Mouse (Mus musculus): ENCODE results near the gene Ubap1l. TPM values are rescaled to one million over a fixed set of nuclear protein-coding genes. Genes with fewer than 3 reads are reported as not detected.
"Not testable (repeated sequence)": the region's sequence is repeated elsewhere in the genome, so short reads cannot be mapped to it uniquely, and the experiment has no call there.

Ubap1l gene
- polyA plus RNA-seq (2015; fragmentation: Nextera tagmentation; extraction: Ambion mirVana) = 1.2 and 2.2 TPM in 2 replicates

DNA sequence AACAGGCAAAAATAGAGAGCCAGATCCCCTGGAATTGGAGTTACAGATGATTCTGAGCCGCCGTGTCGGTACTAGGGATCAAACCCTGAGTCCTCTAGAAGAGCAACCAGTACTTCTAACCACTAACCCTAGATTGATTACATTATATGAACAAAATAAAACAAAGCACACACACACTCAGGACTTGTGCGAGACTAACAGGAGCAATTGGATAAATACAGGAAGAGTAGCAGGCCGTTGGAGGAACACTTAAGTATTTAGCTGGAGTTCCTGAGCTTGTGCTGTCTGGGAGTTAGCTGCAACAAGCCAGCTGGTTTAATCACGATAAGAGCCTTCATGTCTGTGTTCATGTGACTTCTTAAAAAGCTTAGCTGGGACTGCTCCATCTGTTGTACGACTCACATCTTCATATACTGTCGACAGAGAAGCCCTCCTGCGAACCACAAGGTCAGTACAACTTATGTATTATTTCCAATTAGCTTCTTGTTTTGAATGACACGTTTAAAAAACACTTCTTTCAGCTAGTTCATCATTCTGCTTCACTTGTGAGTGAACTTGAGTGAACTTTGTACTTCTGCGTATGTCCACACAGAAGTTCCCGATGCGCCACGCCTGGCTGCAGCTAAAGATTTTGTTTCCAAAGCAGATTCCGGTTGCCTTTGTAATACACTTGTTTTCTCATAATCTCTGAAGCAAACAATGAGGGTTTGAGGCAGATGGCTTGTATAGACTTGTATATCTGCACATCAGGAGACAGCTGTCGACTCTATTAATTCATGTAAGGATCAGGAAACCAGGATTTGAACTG, at the start of gene Ubap1l:
Gene Ubap1l (plus strand): TSS at position 401 of the 808 bp plus-strand sequence.
- H3K27me3 ChIP-seq = no peaks in the 10 kb centered on the region
- no peak within 1 kb of the TSS for H3K4me3 ChIP-seq (replicated peaks)
- no peak within 1 kb of the TSS for H3K4me2 ChIP-seq (replicated peaks)
- no peaks in the 10 kb centered on the region for H3K4me1 ChIP-seq (replicated peaks)
- WGBS = 88% methylated on average over 16 of the region's 16 CpGs
- ATAC-seq = no peak
- H3K36me3 ChIP-seq = peaks cover 65% of the 10 kb centered on the region
- no peak within 1 kb of the TSS for H3K9ac ChIP-seq (replicated peaks)
- H3K9me3 ChIP-seq = no peaks in the 10 kb centered on the region
- H3K27ac ChIP-seq = no peak within 1 kb of the TSS

DNA sequence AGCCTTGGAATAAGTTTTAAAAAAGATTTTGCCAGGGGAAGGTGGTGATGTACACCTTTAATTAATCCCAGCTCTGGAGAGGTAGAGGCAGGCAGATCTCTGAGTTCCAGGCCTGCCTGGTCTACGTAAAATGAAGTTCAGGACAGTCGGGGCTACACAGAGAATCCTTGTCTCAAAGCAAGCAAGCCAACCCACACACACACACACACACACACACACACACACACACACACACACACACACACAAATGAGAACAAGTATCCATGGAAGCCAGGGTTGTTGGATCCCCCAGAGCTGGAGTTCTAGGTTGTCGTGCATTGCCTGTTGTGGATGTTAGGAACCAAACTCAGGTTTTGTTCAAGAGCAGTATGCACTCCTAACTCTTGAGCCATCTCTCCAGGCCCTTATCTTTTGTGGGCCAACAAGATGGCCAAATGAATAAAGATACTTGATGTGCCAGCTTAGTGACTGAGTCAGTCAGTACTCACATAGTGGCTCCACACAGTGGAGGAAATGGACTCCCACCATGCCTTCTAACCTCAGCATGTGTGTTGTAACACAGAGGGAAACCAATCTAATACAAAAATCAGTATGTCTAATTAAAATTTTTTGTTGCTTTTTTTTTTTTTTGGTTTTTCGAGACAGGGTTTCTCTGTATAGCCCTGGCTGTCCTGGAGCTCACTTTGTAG, 48.0 kb upstream of the Ubap1l start:
- Histone ChIP-seq H3K9me3 (no peaks in the 10 kb centered on the region), H3K27ac (no peak overlapping the region), H3K4me3 (replicated peaks) (no peak overlapping the region), H3K27me3 (no peaks in the 10 kb centered on the region), H3K4me1 (replicated peaks) (no peaks in the 10 kb centered on the region), H3K36me3 (peaks cover 60% of the 10 kb centered on the region), H3K9ac (replicated peaks) (no peak overlapping the region), H3K4me2 (replicated peaks) (no peak overlapping the region)
- ATAC-seq = no peak
- 98% methylated on average over 4 of the region's 4 CpGs for WGBS

DNA sequence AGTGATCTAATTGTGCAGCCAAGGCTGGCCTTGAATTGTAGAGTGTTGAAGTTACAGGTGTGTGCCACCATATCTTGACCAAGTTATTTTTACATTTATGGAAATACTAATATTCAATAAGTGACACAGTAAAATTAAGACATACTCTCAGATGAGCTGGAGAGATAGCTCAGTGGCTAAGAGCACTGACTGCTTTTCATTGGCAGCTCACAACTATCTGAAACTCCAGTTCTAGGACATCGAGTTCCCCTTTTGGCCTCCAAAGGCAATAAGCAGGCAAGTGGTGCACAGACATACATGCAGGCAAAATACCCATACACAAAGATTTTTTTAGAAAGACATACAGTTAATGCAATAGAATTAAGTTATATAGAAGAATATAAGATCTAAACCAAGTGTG, 47.0 kb upstream of the Ubap1l start:
- WGBS = 95% methylated on average over 1 of the region's 1 CpGs
- Histone ChIP-seq H3K4me1 (replicated peaks) (no peaks in the 10 kb centered on the region), H3K27me3 (no peaks in the 10 kb centered on the region), H3K27ac (no peak overlapping the region), H3K4me2 (replicated peaks) (no peak overlapping the region), H3K36me3 (peaks cover 63% of the 10 kb centered on the region), H3K4me3 (replicated peaks) (no peak overlapping the region), H3K9ac (replicated peaks) (no peak overlapping the region), H3K9me3 (no peaks in the 10 kb centered on the region)
- no peak for ATAC-seq

DNA sequence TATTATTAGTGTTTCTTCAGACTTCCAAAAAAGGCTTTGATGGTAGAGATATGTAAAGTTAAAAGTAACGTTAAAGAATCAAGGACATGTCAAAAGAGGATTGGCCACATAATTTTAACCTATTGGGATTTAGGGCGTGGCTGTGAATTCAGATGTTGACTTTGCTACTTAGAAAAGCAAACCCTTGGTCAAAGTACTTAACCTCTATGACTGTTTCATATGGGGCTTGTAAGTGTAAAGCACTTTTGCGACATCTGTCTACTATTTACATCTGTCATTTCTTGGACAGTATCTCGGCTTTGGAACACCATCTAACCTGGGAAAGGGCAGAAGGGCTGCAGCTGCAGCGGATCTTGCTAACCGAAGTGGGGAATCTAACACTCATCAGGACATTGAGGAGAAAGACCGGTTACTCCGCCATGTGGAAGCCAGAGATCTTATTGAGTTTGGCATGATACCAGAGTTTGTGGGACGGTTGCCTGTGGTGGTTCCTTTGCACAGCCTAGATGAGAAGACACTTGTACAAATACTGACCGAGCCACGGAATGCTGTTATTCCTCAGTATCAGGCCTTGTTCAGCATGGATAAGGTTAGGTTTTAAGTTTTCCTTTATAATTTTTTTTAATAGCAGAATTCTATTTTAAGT, 38.5 kb upstream of the Ubap1l start:
- Histone ChIP-seq H3K4me3 (replicated peaks) (no peak overlapping the region), H3K4me1 (replicated peaks) (no peaks in the 10 kb centered on the region), H3K9ac (replicated peaks) (no peak overlapping the region), H3K36me3 (peaks cover 71% of the 10 kb centered on the region), H3K27me3 (no peaks in the 10 kb centered on the region), H3K4me2 (replicated peaks) (no peak overlapping the region), H3K27ac (no peak overlapping the region), H3K9me3 (no peaks in the 10 kb centered on the region)
- 95% methylated on average over 11 of the region's 11 CpGs for WGBS
- ATAC-seq = no peak

DNA sequence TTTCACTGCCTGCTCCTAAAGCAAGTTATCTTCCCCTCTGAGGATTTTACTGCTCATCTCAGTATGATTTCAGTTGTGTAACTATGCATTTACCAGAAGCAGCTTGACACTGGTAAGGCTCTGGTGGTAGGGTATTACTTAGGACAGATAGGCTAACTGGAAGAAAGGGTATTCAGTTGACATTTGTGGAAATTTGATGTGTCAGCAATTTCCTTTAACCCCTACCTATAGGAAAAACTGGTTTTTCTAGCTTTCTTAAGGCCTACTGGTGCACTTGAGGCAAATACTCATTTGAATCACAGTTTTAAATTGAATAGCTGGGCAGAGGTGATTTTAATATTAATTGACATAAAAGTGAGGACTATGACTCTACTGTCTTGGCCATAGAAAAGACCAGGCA, 34.9 kb upstream of the Ubap1l start:
- Histone ChIP-seq H3K4me2 (replicated peaks) (no peak overlapping the region), H3K27me3 (no peaks in the 10 kb centered on the region), H3K4me1 (replicated peaks) (no peaks in the 10 kb centered on the region), H3K9me3 (no peaks in the 10 kb centered on the region), H3K9ac (replicated peaks) (no peak overlapping the region), H3K4me3 (replicated peaks) (no peak overlapping the region), H3K27ac (no peak overlapping the region), H3K36me3 (peaks cover 75% of the 10 kb centered on the region)
- no peak for ATAC-seq

DNA sequence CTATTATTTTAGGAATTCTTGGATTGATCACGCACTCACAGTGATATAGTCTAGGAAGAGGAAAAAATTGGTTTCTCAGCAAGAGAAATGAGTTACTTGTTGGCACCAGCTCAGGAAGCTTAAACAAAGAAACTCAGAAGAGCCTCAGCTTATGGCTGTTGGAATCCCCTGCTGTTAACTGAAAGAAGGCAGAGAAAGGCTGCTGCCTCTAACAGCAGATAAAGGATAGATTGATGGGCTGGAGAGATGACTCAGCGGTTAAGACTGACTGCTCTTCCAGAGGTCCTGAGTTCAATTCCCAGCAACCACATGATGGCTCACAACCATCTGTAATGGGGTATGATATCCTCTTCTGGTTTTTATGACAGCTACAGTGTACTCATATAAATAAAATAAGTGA, 33.5 kb upstream of the Ubap1l start:
- Histone ChIP-seq H3K9me3 (no peaks in the 10 kb centered on the region), H3K36me3 (peaks cover 71% of the 10 kb centered on the region), H3K9ac (replicated peaks) (no peak overlapping the region), H3K4me1 (replicated peaks) (no peaks in the 10 kb centered on the region), H3K4me2 (replicated peaks) (no peak overlapping the region), H3K27me3 (no peaks in the 10 kb centered on the region), H3K4me3 (replicated peaks) (no peak overlapping the region), H3K27ac (no peak overlapping the region)
- 94% methylated on average over 2 of the region's 2 CpGs for WGBS
- no peak for ATAC-seq

DNA sequence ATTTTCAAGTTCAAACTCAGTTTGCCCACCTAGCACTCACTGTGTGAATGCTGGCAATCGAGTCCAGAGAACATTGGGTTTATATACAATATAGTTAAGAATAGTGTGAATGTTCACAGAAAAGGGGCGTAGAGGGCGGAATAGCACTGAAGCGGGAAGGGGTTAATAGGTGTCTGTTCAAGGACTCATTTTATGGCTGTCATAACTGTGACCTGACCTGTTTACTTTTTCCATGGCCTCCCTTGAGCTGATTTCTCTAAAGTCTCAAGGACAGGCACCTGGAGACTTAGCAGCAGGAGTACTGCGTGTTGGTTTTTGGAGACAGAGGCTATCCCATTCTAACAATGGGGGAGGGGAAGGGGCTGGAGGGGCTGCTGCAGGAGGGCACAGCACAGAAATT, 26.9 kb upstream of the Ubap1l start:
- no peak overlapping the region for H3K4me2 ChIP-seq (replicated peaks)

DNA sequence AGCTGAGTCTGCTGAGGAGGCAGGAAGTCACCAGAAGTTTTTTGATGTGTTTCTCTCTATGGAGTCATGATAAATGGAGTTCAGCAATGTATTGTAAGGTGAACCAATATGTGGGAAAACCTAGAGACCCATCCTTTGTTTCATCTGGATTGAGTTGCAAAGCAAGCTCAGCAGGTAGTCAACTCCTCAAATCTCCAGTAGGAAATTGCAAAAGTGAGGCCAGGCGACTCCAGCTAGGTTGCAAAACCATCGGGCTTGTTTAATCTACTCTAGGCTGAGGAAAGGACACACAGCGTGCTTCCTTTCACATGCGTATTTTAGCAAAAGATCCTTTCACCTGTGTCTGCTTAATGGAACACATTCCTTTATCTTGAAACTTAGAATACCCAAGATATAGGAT, 21.7 kb upstream of the Ubap1l start:
- Histone ChIP-seq H3K4me3 (replicated peaks) (no peak overlapping the region), H3K4me2 (replicated peaks) (no peak overlapping the region), H3K27ac (no peak overlapping the region), H3K27me3 (no peaks in the 10 kb centered on the region), H3K9me3 (no peaks in the 10 kb centered on the region), H3K9ac (replicated peaks) (no peak overlapping the region), H3K36me3 (no peaks in the 10 kb centered on the region), H3K4me1 (replicated peaks) (no peaks in the 10 kb centered on the region)
- WGBS = 83% methylated on average over 4 of the region's 4 CpGs
- ATAC-seq = no peak

More for the DNA sequence above, 26.9 kb upstream of the Ubap1l start:
- no peak for ATAC-seq
- no peak overlapping the region for H3K9ac ChIP-seq (replicated peaks)
- no peaks in the 10 kb centered on the region for H3K4me1 ChIP-seq (replicated peaks)
- WGBS = 92% methylated on average over 5 of the region's 5 CpGs
- peaks cover 14% of the 10 kb centered on the region for H3K36me3 ChIP-seq
- H3K27ac ChIP-seq = no peak overlapping the region
- H3K4me3 ChIP-seq (replicated peaks) = no peak overlapping the region
- H3K9me3 ChIP-seq = no peaks in the 10 kb centered on the region
- H3K27me3 ChIP-seq = no peaks in the 10 kb centered on the region

DNA sequence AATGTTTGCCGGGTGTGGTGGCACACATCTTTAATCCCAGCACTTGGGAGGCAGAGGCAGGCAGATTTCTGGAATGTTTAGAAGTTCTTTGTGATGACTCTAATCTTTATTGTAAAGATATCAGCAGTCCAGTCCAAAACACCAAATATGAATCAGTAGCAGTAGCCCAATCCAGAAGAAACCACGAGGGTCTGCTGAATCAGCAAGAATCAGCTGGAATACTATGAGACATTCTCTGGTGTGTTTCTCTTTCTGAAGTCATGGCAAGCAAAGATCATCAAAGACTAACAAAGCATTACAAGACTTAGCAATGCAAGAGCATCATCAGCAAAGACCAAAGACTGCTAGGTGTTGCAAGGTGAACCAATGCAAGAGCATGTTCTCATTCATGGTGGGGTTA, 20.4 kb upstream of the Ubap1l start:
- Histone ChIP-seq H3K4me2 (replicated peaks) (no peak overlapping the region), H3K36me3 (no peaks in the 10 kb centered on the region), H3K27ac (no peak overlapping the region), H3K4me1 (replicated peaks) (no peaks in the 10 kb centered on the region), H3K9me3 (no peaks in the 10 kb centered on the region), H3K4me3 (replicated peaks) (no peak overlapping the region), H3K9ac (replicated peaks) (no peak overlapping the region), H3K27me3 (no peaks in the 10 kb centered on the region)
- no peak for ATAC-seq
- WGBS = 90% methylated on average over 2 of the region's 2 CpGs

DNA sequence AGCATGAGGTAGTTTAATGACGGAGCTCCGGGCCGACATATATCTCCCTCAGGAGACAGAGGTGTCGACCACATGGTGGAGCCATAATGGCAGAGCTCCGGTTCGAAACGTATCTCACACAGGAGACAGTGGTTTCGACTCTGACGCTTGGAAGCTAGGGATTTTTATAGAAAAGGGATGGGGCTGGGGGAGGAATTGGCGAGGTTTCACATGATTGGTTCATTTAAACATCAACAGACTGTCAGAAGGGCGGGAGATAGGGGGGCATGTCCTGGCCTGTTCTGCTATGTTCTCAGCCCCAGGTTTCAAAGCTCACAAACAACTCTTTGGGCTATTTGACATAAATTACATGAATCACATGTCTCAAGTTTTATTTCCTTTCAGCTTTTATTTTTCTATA, 15.4 kb upstream of the Ubap1l start:
- Histone ChIP-seq H3K9ac (replicated peaks) (peak overlapping the region; percentile 97), H3K4me3 (replicated peaks) (peak overlapping the region; percentile 100), H3K4me2 (replicated peaks) (peak overlapping the region; percentile 98), H3K27ac (peak overlapping the region; percentile 96), H3K4me1 (replicated peaks) (peaks cover 28% of the 10 kb centered on the region)
- not testable (repeated sequence) for H3K9me3 ChIP-seq, H3K36me3 ChIP-seq, H3K27me3 ChIP-seq, ATAC-seq
- WGBS = 71% methylated on average over 11 of the region's 11 CpGs

DNA sequence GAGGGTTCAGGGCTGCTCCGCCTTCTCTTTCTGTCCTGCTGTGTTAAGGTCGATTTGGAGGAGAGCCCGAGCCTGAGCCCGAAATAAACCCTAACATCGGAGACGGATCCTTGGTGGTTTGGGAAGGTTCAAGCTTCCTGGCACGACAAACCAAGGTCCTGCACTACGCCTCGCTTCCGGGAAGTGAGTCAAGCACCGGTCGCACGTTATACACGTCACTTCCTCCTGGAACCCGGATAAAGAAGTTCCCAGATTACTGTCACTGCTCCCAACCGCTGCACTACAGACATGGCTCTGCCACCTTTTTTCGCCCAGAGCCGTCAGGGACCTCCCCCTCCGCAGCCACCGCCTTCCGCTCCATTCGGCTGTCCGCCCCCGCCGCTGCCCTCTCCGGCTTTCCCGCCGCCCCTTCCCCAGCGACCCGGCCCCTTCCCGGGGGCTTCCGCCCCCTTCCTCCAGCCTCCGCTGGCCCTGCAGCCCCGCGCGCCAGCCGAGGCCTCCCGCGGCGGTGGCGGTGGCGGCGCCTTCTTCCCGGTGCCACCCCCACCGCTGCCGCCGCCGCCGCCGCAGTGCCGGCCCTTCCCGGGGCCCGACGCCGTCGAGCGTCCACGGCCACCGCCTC, 14.9 kb upstream of the Ubap1l start, which contains the start of gene Pdcd7:
Gene Pdcd7 (plus strand): TSS at position 251 of the 622 bp plus-strand sequence.
- peaks cover 32% of the 10 kb centered on the region for H3K4me1 ChIP-seq (replicated peaks)
- ATAC-seq = peak; percentile 98
- no peaks in the 10 kb centered on the region for H3K27me3 ChIP-seq
- H3K4me3 ChIP-seq (replicated peaks) = peak within 1 kb of the TSS; percentile 100
- peak within 1 kb of the TSS; percentile 98 for H3K4me2 ChIP-seq (replicated peaks)
- no peaks in the 10 kb centered on the region for H3K36me3 ChIP-seq
- H3K27ac ChIP-seq = peak within 1 kb of the TSS; percentile 96
- peak within 1 kb of the TSS; percentile 97 for H3K9ac ChIP-seq (replicated peaks)
- under 1% methylated on average over 56 of the region's 59 CpGs for WGBS
- H3K9me3 ChIP-seq = no peaks in the 10 kb centered on the region

All from midbrain, embryonic 13.5 days (tissue).